Mouse (Mus musculus) cerebellum, adult 2 months (tissue): ENCODE data around the gene Ppfia2.

Source experiments
- CTCF ChIP-seq: fragments of 200-500 bp; IDR thresholded peaks from 2 replicates; pipeline ENCODE4 v1.5.1; 2011; ENCODE audit warnings: low read depth, mild to moderate bottlenecking, control low read depth, low read length, moderate library complexity, borderline replicate concordance; ENCODE audit not compliant: insufficient read depth
- POLR2A ChIP-seq: fragments of 200-500 bp; IDR thresholded peaks from 2 replicates; pipeline ENCODE4 v1.6.1; 2011; ENCODE audit warnings: low read length, control low read depth, borderline replicate concordance; ENCODE audit not compliant: insufficient read depth

DNA sequence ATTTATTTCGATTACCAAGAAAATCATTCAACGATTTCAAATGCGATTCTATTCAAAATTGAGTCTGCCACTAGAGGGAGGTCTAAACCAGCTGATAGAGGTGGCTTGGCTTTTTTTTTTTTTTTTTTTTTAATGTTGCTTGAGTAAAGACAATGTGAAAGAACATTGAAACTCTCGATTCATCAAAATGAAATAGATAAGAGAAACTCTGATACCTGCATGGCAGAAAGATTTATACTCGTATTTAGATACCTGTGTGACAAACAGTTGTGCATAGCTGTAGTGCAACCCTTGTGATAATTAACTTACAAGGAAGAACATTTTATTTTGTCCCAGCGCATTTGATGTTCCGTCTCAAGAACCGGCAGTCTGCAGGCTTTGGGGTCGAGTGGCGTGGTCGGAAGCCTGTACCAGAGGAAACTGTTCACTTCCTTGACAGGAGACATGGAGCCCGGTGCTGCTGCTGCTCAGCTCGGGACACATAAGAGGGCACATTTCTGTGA is 462.5 kb downstream of the Ppfia2 start:
- TF ChIP-seq CTCF (no peak), POLR2A (no peak)
